Mouse (Mus musculus) embryo, embryonic 11.5 days (tissue): ENCODE data around the gene Ston2.
"Not testable (repeated sequence)": the region's sequence is repeated elsewhere in the genome, so short reads cannot be mapped to it uniquely, and the experiment has no call there.

Experiments used
- DNase-seq: peaks from one replicate; pipeline ENCODE4 v3.0.0-alpha.2; 2012; ENCODE audit warnings: low read depth, low spot score

The Ston2 gene

DNA sequence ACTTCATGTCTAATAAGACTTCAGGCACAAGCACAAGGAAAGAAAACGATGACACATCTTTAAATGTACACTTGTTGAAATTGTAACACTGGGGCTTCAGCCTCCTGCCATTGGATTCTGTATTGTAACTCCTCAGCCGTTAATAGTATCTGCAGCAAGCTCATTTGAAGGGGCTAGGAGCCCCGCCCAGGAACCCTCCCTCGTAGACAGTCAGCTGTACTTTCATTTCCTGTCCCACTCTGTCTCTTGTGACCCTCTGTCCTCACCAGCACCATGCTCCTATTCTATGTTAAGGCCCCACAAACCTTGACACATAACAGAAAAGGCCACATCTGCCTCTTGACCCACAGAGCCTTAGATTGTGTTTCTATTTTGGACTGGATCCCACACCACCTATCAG lies 3.6 kb upstream of the Ston2 start:
- DNase-seq: no peak

- no peak for DNase-seq
Observed at GRCm38 (mm10) chr12:91789801-91790200, 1.6 kb upstream of the Ston2 start.

DNA sequence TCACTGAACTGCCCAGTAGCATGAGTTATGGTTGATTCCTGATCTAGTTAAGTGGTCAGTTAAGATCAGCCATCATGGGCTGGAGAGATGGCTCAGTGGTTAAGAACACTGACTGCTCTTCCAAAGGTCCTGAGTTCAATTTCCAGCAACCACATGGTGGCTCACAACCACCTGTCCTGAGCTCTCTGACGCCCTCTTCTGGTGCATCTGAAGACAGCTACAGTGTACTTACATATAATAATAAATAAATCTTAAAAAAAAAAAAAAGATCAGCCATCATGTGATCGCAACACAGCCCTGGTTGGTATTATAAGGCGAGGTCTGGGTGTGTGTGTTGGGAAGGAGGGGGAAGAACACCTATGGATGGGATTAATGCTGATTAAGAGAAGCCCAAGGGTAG lies 259 bp upstream of the Ston2 start:
- not testable (repeated sequence) for DNase-seq

- no peak for DNase-seq
Observed at GRCm38 (mm10) chr12:91786355-91786754, 1.8 kb downstream of the Ston2 start.

DNA sequence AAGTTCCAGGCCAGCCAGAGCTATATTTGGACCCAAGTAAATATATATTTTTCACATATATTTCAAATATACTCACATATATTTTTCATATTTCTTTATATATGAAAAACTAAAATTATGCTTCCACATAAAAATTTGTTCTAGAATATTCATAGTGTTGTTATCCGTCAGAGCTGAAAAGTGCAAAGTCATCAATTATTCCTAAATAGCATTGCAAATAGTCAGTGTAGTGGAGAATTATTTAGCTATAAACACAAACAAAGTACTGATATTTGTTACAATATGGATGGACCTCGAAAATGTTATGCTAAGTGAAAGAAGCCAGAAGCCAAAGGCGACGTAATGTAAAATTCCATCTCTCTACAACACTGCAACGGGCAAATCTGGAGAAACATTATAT lies 6.8 kb downstream of the Ston2 start:
- no peak for DNase-seq

DNA sequence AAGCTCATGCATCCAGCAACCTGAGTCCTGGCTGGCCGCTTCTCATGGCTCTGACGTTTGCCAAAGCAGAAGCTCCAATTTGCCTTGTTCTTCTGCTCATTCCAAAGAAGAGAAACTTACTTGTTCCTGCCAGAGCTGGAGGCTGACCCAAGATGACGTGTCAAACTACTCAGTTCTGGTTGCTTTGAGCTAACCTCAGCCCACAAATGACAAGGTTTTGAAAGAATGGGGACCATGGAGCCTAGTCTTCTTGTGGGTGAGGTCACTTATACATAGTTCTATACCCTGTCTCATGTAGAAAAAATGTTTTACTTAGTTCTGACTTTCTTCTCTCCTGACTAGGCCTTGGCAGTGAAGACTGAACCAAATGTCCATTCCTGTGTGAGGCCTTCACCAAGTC lies 7.7 kb downstream of the Ston2 start:
- DNase-seq: no peak

DNA sequence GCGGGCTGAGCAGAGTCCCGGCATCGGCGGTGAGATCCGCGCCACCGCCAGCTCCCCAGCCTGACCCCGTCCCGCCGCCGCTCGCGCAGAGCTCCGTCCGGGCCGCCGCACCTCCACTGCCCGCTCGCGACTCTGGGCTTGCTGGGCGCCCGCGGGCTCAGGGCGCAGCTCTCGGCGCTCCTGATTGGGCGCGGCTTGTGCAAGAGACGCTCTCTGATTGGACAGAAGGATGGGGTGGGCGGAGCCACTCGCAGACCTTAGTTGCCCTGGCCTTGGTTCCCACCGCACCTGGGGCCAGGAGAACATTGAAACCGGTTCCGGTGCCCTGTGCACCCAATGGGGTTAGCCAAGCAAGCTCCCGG lies 9.2 kb downstream of the Ston2 start:
- DNase-seq: peak; percentile 67

GRCm38 (mm10) chr12:91778211-91779003 lies 9.8 kb downstream of the Ston2 start:
- no peak for DNase-seq

GRCm38 (mm10) chr12:91776342-91776741 lies 11.8 kb downstream of the Ston2 start:
- DNase-seq: no peak

- DNase-seq: no peak
Observed at GRCm38 (mm10) chr12:91774811-91775284, 13.3 kb downstream of the Ston2 start.

GRCm38 (mm10) chr12:91768871-91769270 lies 19.3 kb downstream of the Ston2 start:
- no peak for DNase-seq

- DNase-seq: no peak
Observed at GRCm38 (mm10) chr12:91768176-91768575, 20.0 kb downstream of the Ston2 start.

- no peak for DNase-seq
Observed at GRCm38 (mm10) chr12:91766338-91767107, 21.7 kb downstream of the Ston2 start.

- no peak for DNase-seq
Observed at GRCm38 (mm10) chr12:91765504-91765903, 22.7 kb downstream of the Ston2 start.

DNA sequence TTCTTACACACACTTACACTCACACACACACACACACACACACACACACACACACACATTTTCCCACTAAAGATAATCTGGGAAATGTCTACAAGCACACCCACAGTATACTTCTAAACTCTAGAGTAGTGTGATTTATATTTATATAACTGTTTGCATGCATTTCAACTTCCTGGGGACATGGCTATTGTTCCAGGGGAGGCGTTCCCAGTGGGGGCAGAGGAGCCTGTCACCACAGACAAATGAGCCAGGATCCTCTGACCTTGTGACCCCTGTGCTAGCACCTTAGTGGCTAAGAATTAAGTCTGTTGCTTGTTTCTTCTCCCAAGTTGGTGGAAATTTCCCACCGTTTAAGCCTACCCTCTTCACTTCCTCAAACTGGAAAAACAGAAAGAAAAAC lies 23.1 kb downstream of the Ston2 start:
- DNase-seq: no peak

DNA sequence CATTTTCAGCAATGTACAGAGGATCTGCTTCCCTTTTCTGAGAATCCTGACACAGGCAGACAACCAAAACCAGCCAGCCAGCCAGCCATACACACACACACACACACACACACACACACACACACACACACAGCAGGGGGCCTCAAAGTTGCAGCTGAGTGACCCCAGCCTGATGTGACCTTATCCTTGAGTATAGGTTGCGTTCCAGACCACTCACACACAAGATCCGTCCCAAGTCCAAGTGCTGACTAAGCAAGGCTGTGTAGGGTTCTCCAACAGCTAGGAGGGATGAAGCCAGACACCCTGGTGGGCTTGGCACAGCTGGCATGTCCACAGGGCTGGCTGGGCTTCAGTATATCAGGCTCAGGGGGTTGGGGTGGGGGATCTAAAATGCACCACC lies 23.7 kb downstream of the Ston2 start:
- DNase-seq: no peak

DNA sequence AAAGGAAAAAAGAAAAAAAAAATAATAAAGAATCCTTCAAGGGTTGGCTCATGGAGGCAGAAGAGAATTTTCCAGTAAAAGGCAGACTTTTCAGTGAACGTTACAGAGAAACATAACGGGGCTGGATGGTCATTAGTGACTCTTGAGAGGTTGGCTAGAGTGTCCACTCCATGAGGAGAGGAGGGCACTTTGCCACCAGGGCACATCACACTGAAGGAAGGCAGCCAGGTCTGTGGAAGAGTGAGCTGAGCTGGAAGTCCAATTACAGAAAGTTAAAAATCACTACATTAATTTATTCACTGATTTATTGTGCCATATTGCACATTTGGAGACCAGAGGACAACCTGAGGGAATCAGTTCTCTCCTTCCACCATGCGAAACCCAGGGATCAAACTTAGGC lies 28.4 kb downstream of the Ston2 start:
- no peak for DNase-seq

DNA sequence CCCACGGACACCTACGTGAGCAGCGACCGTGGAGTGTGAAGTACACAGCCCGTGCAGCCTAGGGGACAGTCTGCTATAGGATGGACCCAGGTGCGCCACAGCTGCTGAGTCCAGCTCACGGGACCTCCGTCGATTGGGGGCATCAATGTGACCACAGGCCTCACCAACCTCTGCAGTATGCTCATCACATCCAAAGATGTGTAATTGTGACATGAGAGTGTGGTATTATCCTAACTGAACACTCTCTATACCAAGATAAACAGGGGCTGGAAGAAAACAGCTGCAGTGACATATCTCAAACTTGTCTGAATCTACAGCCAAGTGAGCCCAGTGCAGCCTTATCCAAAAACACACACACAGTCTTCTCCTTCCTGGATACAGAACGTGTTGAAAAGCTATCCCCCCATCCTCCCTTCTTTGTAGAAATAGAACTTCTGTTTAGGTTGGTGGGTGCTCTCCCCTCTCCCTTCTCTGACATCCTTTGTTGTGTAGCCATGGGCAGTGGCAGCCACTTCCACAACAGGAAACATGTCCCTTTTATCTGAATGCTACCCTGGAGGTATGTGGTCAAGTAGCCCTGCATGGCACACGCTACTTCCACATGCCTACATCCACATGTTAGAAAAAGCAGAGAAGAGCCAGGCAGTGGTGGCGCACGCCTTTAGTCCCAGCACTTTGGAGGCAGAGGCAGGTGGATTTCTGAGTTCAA lies 30.2 kb downstream of the Ston2 start:
- DNase-seq: no peak

- no peak for DNase-seq
Observed at GRCm38 (mm10) chr12:91756562-91757166, 31.5 kb downstream of the Ston2 start.

GRCm38 (mm10) chr12:91754606-91755005 lies 33.6 kb downstream of the Ston2 start:
- DNase-seq: no peak

- DNase-seq: no peak
Observed at GRCm38 (mm10) chr12:91752711-91753110, 35.5 kb downstream of the Ston2 start.
